Mouse (Mus musculus) stomach, postnatal 0 days (tissue): ENCODE data around the gene Fry.

Experiments used
- CTCF ChIP-seq: IDR thresholded peaks from 2 replicates; pipeline ENCODE4 v1.5.1; 2016; ENCODE audit warnings: antibody characterized with exemption, low read depth, mild to moderate bottlenecking, moderate library complexity
- EP300 ChIP-seq: optimal IDR thresholded peaks from 2 replicates; pipeline ENCODE3; 2016; ENCODE audit warnings: antibody characterized with exemption

DNA sequence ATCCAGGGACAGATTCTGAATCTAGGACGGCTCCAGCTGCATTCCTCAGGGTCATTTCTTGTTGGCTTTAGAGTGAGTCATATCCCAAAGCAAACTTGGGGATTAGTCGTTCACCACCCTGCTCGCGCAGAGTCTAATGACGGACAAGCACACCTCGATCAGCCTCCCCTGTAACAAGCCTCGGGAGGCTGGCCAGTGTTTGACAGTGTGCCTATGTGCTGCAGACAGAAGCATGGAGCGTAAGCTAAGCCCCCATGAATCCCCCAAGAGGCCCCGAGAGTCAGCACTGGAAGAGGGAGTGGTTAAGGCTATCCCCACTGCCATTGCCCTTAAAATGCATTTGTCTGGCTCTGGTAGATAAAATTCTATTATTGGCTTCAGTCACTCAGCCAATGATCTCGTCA, 214.9 kb downstream of the Fry start:
- TF ChIP-seq CTCF (no peak), EP300 (no peak)
